Mouse (Mus musculus) A20 (cell line): ENCODE data around the gene Ss18l1.

ENCODE experiments used
- DNase-seq: peaks from one replicate; pipeline ENCODE4 v3.0.0-alpha.2; 2011; ENCODE audit warnings: low read depth, low spot score

Ss18l1 gene

GRCm38 (mm10) chr2:180085926-180086636 lies 43.8 kb downstream of the Ss18l1 start:
- no peak for DNase-seq

DNA sequence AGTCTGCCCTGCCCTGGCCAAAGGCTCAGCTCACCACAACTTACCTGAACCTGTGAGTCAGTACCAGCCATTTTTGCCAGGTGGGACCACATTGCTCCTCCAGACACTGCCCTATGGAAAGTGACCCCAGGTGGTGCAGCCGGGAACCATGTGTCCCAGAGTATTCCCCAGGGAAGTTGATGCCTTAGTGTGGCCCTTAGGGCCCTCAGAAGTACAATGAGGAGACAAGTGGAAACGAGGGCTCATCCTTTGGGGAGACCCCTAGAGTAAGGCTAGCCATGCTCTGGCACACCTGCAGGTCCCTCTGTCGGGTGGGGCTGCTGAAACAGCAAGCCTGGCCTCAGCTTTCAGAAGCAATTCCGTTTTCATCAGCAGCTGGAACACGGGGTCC lies 44.3 kb downstream of the Ss18l1 start:
- no peak for DNase-seq

DNA sequence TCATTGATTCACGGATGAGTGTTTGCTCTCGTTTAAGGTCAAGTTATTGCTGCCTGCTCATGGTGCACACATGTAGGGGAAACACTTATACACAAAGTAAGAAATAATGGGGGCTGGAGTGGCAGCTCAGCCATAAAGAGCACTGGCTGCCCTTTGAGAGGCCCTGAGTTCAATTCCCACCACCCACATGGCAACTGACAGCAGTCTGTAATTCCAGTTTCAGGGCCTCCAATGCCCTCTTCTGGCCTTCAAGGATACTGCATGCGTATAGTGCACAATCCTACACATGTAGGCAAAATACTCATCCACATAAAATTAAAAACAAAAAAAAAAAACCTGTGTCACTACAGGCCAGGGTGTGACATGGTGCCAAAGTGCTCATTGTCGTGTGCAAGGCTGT lies 45.2 kb downstream of the Ss18l1 start:
- DNase-seq: no peak

- DNase-seq: peak; percentile 84
Observed at GRCm38 (mm10) chr2:180090285-180090684, 48.0 kb downstream of the Ss18l1 start.

- DNase-seq: peak; percentile 37
Observed at GRCm38 (mm10) chr2:180095711-180096110, 53.4 kb downstream of the Ss18l1 start.

GRCm38 (mm10) chr2:180097585-180097984 lies 55.3 kb downstream of the Ss18l1 start:
- DNase-seq: no peak

DNA sequence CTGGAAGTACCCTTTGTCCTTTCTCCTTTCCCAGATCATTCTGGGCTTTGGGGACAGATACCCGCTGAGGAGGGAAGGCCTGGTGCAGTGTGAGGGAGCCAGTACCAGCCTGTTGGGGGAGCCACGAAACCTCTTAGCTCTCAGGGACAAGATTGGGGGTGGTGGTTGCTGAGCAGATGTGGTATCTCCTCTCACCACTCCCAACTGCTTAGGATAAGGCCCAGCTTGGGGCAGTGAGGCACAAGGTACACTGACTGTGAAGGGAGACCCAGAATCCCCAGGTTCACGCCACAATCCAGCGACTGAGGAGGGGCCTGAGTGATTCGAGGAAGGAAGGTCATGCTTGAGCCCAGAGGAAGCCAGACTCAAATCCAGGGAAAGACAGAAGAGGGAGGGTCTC lies 55.9 kb downstream of the Ss18l1 start:
- DNase-seq: no peak

GRCm38 (mm10) chr2:180099529-180099928 lies 57.2 kb downstream of the Ss18l1 start:
- DNase-seq: peak; percentile 60

DNA sequence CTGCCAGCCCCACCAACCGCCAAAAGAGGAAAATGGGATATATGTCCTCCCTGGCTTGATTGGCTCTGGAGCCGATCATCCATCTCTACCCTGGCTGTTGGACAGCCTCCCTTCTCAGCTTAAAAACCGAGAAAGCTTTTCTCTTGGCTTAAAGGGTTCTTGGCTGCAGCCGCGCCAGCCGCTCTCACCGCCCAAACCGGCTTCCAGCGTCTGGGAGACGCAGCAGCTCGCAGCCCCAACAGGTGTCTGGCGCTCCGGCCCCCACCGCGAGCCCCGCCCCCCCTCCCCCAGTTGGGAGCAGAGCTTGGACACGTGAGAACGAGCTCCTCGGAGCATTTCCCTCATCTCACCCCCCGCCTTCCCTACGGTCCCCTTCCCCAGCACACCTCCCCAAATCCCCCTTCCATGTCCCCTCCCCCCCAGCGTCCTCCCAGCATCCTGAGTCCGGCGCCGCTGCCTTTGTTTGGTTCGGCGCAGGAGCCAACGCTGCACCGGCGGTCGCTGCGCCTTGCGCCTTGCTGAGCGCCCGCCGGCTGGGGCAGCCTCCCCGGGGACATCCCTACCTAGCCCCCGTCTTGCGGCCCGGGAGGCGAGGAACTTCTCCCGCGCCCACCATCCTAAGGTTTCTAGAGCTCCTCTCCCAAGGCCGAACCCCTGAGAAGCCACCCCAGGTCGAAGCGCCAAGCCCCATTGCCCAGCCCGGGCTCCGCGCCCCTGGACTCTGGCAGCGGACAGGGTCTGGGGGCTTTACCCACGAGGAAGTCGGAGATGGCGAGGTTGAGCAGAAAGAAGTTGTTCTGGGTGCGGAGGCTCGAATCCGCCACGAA lies 61.1 kb downstream of the Ss18l1 start:
- no peak for DNase-seq

- peak; percentile 35 for DNase-seq
Observed at GRCm38 (mm10) chr2:180103978-180104658, 61.8 kb downstream of the Ss18l1 start, which contains the start of gene Hrh3. TSS of gene Hrh3 (minus strand) at chr2:180104488.

DNA sequence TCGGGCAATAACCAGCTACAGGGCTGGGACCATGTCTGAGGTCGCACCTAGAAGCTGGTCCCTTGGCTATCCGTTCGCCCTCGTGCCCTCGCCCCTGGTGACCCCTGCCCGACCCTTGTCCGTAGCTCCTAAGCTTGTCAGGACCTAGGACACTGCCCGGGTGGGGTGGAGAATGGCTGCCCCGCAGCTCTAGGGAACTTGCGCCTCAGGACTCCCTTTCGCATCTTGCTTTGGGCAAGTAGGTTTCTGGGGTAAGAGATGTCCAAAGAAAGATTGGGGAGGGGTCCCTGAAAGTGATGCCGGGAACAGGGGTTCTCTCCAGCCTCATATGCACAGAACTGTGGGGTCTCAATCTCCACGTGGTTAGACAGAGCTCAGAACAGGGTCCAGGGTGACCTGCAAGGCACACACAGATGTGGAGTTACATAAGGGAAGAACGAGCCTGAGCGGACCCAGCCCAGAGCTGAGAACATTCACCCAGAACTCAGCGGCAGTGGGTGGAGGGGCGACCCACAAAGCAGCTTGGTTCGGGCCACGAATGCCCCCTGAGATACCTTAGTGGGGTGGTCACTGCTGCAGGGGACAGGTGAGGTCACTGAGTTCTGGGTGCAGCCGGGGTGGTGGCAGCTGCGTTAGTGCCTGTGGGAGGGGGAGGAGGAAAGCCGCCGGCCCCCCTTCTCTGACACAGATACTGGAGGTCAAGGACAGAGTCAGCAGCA lies 62.5 kb downstream of the Ss18l1 start:
- no peak for DNase-seq

- DNase-seq: no peak
Observed at GRCm38 (mm10) chr2:180105441-180106190, 63.3 kb downstream of the Ss18l1 start.

DNA sequence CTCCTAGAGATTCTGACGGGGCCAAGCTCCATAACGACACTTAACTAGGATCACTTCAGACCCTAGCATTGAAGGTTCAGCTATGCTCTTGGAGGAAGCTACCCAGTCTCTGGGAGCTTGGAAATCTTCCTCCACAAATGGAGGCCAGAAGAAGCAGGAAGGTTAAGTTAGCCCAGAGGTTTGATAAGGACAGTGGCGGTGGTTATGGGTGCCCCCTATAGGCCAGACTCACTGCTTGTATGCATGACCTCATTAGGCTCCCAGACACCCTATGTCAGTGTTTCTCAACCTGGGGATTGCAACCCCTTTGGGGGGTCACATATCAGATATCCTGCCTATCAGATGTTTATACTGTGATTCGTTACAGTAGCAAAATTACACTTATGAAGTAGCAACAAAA lies 64.8 kb downstream of the Ss18l1 start:
- DNase-seq: peak; percentile 38

DNA sequence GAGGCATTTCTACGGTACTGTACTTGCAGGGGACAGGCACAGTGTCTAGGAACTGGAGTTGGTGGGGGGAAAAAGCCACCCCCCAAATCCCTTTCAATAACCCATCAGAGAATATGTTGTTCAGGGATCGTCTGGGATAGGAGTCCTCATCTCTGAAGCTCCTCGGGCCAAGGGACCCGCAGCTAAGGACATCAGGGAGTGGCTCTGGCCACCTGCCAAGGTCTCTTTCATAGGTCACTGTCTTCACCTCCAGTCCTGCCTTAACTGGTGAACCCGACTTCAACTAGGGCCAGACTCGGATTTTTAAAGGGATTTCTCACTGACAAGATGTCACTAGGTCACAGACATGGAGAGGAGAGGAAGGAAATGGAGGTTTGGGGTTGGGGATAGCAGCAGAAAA lies 66.0 kb downstream of the Ss18l1 start:
- DNase-seq: no peak

DNA sequence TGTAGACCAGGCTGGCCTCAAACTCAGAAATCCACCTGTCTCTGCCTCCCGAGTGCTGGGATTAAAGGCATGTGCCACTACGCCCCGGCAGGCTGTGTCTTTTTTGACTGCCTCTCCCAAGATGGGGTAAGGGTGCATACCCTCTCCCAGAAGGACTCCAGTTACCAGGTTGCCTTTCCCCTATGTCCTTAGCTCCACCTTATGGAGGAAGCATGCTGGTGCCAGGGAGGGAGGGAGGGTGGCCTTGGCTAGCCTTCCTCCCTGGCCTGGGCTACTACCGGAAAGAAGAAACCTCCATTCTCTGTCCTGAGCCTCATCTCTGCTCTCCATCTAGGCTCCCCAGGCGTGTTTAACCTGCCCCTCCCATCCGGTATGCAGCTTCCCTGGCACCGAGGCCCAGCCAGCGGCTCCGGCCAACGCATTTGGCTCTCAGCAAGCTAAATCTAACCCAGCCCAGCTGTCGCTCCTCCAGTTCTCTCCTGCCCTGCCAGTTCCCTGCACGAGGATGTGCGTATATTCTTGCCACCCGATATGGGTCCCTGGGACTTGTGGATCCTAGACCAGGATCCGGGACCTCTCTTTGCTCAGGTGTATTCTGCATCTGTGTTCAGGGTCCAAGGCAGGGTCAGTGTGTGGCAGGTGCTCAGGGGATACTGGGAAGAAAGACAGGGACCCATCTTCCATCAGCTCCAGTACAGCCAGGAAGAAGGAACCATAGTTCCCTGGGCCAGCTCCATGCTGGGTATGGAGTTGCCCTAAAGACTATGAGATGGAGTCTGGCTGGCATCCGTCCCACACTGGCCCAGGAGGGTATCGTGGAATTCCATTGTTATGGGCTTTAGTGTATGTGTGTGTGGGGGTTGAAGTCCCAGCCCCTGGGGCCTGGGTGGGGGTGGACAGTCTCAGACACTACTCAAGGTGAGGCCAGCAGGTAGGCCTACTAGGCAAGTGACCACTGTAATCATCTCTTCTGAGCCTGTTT lies 71.9 kb downstream of the Ss18l1 start:
- no peak for DNase-seq

DNA sequence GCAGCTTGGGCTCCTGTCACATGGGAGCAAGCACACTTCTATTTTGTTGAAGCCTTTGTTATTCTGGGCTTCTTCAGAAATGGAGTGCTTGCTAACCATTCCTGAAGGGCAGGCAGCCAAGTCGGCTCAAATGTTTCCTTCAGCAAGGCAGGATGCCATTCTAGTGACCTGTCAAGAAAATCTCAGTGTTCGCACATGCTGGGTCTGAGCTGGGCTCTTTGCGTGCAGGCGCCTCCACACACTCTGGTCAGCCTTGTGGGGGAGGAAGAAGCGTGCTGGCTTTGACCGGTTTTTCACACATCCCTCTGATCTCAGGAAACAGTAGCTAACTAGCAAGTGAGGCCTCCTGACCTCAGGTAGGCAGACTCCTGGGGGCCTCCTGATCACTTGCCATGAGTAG lies 73.0 kb downstream of the Ss18l1 start:
- no peak for DNase-seq

DNA sequence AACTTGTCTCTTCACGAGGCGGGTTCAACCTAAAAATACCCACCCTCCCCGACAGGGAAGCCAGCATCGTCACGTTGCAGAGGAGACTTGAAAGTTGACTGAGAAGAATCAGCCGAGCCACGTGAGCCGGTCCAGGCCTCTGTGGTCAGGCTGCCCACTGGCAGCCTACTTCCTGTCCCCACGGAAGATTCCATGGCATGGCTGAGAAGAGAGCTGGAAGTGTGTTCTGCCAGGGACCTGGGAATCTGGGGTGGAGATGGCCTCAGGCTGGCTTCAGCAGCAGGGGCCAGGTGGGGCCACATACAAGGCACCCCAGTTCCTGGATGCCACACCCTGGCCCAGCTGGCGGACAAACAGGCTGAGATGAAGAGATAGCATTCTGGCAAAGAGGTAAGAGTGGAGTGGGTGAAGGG lies 73.8 kb downstream of the Ss18l1 start:
- no peak for DNase-seq

DNA sequence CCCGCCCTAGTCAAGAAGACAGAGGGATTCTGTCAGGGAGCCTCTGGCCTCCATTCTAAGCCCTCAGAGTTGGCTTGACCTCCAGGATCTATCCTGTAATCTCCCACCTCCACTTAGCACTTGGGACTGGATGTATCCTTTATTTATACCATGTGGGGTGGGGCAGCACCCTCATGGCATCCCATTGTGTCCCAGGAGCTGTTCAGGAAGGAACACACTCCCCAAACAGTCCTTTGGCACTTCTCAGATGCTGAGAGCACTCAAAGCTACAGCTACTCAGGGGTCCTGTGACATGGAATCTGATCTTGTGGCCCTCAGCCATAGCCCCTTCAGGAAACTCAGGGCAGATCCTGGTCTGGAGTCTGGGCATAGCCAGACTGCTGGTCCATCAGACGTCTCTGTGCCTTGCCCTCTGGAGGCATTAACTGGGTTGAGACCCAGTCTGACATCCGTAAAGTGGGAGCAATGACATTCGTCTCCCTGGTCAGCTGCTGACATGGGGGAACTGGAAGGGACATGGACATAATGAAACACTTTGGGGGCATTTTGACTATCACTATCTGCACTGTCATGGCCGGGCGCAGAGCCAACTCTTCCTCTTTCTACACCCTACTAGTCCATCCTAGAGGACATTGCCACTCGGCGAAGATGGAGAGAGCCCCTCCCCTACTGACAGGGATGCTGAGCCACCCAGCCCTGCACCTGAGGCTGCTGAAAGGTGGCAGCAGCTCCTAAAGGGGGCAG lies 74.6 kb downstream of the Ss18l1 start:
- DNase-seq: no peak
